1 mouse cellular context compared by ENCODE assay signal in the genomic region with DNA sequence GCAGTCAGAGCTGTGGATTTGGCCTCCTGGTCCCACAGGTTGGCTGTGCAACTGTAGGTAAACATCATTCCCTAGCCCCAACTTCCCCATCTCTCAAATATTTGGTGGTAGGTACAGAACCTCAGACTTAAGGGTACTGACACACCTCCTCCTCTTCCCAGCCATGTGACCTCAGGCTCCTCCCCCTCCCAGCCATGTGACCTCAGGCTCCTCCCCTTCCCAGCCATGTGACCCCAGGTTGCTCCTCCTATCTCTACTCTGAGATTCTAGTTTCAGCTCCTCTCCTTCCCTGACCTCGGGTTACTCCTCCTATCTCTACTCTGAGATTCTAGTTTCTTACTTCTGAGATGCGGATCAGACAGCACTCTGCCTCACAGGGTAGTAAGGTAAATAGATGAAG.
TF ChIP-seq lines count a peak whose summit lies in the region.

No protein-coding gene starts in this region.

TF ChIP-seq in CH12.LX, 34 proteins besides CTCF, POLR2A, EP300 and RAD21 (continued from another document):
- no peak for TF ChIP-seq MAZ (IDR thresholded peaks at IDR 0.05; ENCODE audit: low read depth, low read length)
- no peak for TF ChIP-seq JUND (conservative IDR thresholded peaks at IDR 0.05; ENCODE audit: low read depth, low read length)
